Mouse (Mus musculus): ENCODE measurements at regions not wholly inside any gene's neighbourhood (a gene's known extent, or its start where the extent isn't known, plus 50 kb on each side); places are given as distances from the start of the nearest gene placed in this dataset.

DNA sequence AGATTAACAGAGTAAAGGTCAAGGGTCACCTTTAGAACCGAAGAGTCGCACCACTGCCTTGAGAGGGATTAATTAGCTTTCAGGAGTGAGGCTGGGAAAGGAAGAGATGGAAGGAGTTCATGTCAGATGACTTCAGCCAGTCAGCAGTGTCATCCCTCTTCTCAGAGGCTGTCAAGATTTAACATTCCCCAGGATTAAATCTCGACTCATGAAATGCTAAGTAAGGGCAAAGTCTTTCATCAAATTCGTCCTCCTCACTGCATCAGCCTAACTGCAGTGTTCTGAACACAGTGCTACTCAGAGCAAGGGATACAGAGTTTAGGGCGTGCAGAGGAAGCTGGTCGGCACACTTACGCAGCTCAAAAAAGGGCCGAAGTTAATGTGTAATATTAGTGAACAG lies 135.1 kb upstream of the Plekha5 start:
- TF ChIP-seq CTCF (IDR thresholded peaks at IDR 0.05; ENCODE audit: low read depth) = no peak
- TF ChIP-seq EP300 (optimal IDR thresholded peaks at IDR 0.05) = no peak

Measured in stomach, postnatal 0 days (tissue).